Mouse (Mus musculus): Measurements from ENCODE around the gene Prkag2. TPM values are rescaled to one million over a fixed set of nuclear protein-coding genes. Genes with fewer than 3 reads are reported as not detected.
"Not testable (repeated sequence)": the region's sequence is repeated elsewhere in the genome, so short reads cannot be mapped to it uniquely, and the experiment has no call there.

Gene Prkag2
- polyA plus RNA-seq, 1 experiment from 2014 or later, result 112 TPM

DNA sequence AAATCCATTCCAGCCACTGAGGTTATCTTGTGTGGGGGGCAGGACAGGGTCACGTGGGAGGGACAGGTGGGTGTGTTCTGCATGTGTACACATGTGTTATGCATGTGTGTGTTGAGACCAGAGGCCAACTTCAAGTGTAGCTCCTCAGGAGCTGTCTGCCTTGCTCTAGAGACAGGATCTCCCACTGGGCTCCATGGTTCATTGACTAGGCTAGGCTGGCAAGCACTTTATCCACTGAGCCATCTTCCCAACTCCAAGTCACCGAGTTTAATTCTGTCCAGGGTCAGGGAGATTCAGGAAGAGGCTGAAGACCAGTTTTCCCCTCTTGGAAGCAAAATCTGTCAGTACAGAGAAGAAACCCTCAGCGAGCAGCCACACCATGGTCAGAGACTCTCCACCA lies 19.4 kb downstream of the Prkag2 start:
- Histone ChIP-seq H3K9me3 (replicated peaks; ENCODE audit: control insufficient read depth, low read length, poor library complexity, severe bottlenecking) (no peaks in the 10 kb centered on the region), H3K36me3 (ENCODE audit: control insufficient read depth, insufficient read depth, low read length) (no peaks in the 10 kb centered on the region), H3K4me1 (ENCODE audit: control insufficient read depth, insufficient read depth, low read length) (no peaks in the 10 kb centered on the region), H3K4me2 (ENCODE audit: low read length) (no peak overlapping the region), H3K27ac (ENCODE audit: low read length) (no peak overlapping the region), H3K27me3 (ENCODE audit: control insufficient read depth, insufficient read depth, low read depth, low read length) (no peaks in the 10 kb centered on the region), H3K9ac (ENCODE audit: low read depth, low read length) (no peak overlapping the region), H3K4me3 (ENCODE audit: low read depth, low read length) (no peak overlapping the region)
- WGBS, result 71% methylated on average over 3 of the region's 3 CpGs
- no peak for ATAC-seq

DNA sequence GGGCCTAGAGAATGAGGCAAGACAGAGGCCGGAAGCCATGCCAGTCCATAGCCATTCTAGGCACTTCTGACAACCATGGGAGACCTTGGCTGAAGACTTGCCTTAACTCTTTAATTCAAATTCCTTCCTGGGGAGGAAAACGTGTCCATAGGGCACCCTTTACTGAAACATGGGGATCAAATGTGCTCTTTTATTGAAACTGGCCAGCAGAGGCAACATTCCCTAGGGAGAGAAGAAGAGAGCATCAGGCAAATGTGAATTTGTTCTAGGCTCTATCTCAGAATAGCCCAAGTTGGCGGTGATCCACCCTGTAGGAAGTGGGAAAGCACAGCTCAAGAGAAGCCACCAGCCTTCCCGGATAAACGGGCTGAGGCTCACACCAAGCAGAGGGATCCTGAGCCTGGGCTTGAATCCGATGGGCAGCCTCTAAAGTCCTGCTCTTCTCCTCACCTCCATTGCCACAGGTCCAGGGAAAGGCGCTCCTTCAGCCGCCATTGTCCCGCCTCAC lies 19.9 kb downstream of the Prkag2 start:
- Histone ChIP-seq H3K27me3 (ENCODE audit: control insufficient read depth, insufficient read depth, low read depth, low read length) (no peaks in the 10 kb centered on the region), H3K4me1 (ENCODE audit: control insufficient read depth, insufficient read depth, low read length) (no peaks in the 10 kb centered on the region), H3K36me3 (ENCODE audit: control insufficient read depth, insufficient read depth, low read length) (no peaks in the 10 kb centered on the region), H3K4me2 (ENCODE audit: low read length) (no peak overlapping the region), H3K4me3 (ENCODE audit: low read depth, low read length) (no peak overlapping the region), H3K27ac (ENCODE audit: low read length) (no peak overlapping the region), H3K9me3 (replicated peaks; ENCODE audit: control insufficient read depth, low read length, poor library complexity, severe bottlenecking) (no peaks in the 10 kb centered on the region), H3K9ac (ENCODE audit: low read depth, low read length) (no peak overlapping the region)
- no peak for ATAC-seq
- WGBS, result 90% methylated on average over 9 of the region's 9 CpGs

DNA sequence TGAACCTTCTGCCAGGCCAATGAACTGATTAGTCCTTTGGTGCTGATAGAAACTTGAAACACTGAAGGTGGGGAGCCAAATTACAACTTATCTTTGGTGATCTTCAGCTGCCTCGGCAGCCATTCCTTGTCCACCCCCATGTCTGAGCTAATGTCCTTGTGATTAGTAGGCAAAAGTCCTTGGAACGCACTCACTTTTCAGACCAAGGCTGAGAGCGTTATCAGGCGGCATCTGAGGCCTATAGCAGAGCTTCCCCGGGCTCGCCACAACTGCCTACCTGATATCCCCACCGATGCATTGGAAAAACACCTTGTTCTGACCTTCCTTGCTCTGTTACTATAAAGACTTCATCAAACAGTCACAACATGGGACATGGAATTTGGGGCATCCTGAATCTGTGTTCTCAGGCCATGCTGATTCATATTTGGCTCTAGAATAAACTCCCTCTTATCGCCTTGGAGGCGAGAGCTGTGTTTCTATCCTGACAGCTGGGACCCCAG lies 20.6 kb downstream of the Prkag2 start:
- WGBS, result 91% methylated on average over 9 of the region's 9 CpGs
- H3K4me3 ChIP-seq (ENCODE audit: low read depth, low read length), result no peak overlapping the region
- no peaks in the 10 kb centered on the region for H3K4me1 ChIP-seq (ENCODE audit: control insufficient read depth, insufficient read depth, low read length)
- H3K27me3 ChIP-seq (ENCODE audit: control insufficient read depth, insufficient read depth, low read depth, low read length), result no peaks in the 10 kb centered on the region
- H3K9me3 ChIP-seq (replicated peaks; ENCODE audit: control insufficient read depth, low read length, poor library complexity, severe bottlenecking), result no peaks in the 10 kb centered on the region
- no peak overlapping the region for H3K27ac ChIP-seq (ENCODE audit: low read length)
- ATAC-seq, result no peak
- no peaks in the 10 kb centered on the region for H3K36me3 ChIP-seq (ENCODE audit: control insufficient read depth, insufficient read depth, low read length)
- no peak overlapping the region for H3K4me2 ChIP-seq (ENCODE audit: low read length)
- no peak overlapping the region for H3K9ac ChIP-seq (ENCODE audit: low read depth, low read length)

DNA sequence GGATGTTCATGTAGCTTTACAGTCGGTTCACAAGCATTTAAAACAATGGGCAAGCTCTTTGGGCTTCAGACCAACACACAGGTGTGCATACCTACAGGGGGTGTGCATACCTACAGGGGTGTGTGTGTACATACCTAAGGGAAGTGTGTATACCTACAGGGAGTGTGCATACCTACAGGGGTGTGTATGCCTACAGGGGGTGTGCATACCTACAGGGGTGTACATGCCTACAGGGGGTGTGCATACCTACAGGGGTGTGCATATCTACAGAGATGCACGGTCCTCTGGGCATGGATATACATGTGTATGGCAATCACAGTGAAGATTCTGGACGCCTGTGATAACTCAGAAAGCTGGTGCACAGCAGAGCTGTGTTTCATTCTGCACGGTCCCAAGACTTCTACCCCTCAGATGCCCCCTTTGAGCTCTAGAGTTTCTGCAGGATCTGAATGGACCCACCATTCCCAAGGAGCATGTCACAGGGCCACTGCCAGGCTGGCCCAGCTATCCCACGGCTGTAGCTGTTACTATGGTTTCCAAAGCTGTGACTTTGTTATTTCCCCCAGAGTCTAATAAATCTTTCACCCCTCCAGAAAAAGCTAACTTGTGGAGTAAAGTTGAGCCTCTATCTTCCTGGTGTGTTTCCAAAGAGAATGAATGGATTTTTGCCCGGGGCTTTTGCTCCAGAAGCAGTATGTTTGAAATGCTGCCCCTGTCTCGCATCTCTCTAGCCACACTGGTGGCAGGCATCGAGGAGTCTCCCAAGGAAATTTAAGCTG lies 22.4 kb downstream of the Prkag2 start:
- Histone ChIP-seq H3K36me3 (ENCODE audit: control insufficient read depth, insufficient read depth, low read length) (no peaks in the 10 kb centered on the region), H3K4me3 (ENCODE audit: low read depth, low read length) (no peak overlapping the region), H3K27ac (ENCODE audit: low read length) (no peak overlapping the region), H3K9me3 (replicated peaks; ENCODE audit: control insufficient read depth, low read length, poor library complexity, severe bottlenecking) (no peaks in the 10 kb centered on the region), H3K27me3 (ENCODE audit: control insufficient read depth, insufficient read depth, low read depth, low read length) (no peaks in the 10 kb centered on the region), H3K9ac (ENCODE audit: low read depth, low read length) (no peak overlapping the region), H3K4me2 (ENCODE audit: low read length) (no peak overlapping the region), H3K4me1 (ENCODE audit: control insufficient read depth, insufficient read depth, low read length) (no peaks in the 10 kb centered on the region)
- peak; percentile 56; the same call in 1 of the 2 replicates for ATAC-seq
- WGBS, result 63% methylated on average over 8 of the region's 8 CpGs

DNA sequence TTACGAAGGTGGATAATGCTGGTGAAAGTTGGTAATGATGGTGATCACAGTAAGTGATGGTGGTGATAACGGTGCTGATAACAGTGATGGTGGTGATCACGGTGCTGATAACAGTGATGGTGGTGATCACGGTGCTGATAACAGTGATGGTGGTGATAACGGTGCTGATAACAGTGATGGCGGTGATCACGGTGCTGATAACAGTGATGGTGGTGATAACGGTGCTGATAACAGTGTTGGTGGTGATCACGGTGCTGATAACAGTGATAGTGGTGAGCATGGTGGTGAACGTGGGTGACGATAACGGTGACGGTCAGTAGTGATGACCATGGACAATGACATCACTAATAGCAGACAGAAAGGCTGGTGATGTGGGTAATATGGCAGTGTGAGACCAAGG lies 23.2 kb downstream of the Prkag2 start:
- H3K4me3 ChIP-seq (ENCODE audit: low read depth, low read length); H3K9me3 ChIP-seq (replicated peaks; ENCODE audit: control insufficient read depth, low read length, poor library complexity, severe bottlenecking); H3K36me3 ChIP-seq (ENCODE audit: control insufficient read depth, insufficient read depth, low read length); H3K27me3 ChIP-seq (ENCODE audit: control insufficient read depth, insufficient read depth, low read depth, low read length); H3K4me2 ChIP-seq (ENCODE audit: low read length); H3K9ac ChIP-seq (ENCODE audit: low read depth, low read length); ATAC-seq; H3K4me1 ChIP-seq (ENCODE audit: control insufficient read depth, insufficient read depth, low read length); H3K27ac ChIP-seq (ENCODE audit: low read length): not testable (repeated sequence)
- WGBS, result 98% methylated on average over 13 of the region's 13 CpGs

DNA sequence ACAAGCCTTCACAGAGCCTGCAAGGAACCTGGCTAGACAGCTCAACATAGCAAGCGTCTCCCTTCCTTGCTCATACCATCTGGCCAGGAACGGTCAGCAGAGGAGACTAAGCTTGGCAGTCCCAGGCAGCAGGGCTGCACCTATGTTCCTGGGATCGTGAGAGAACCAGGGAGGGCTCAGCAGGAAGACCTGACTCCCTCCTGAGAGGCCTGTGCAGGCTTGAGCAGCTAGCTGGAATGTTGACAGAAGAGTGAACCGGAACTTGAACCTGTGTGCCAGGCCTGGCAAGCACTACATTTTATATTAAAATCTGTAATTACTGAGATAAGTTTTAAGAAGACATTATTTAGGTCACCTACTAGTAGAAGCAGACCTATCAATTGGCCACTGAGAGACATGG lies 24.8 kb downstream of the Prkag2 start:
- ATAC-seq, result no peak
- Histone ChIP-seq H3K9me3 (replicated peaks; ENCODE audit: control insufficient read depth, low read length, poor library complexity, severe bottlenecking) (no peaks in the 10 kb centered on the region), H3K4me3 (ENCODE audit: low read depth, low read length) (no peak overlapping the region), H3K36me3 (ENCODE audit: control insufficient read depth, insufficient read depth, low read length) (no peaks in the 10 kb centered on the region), H3K4me2 (ENCODE audit: low read length) (no peak overlapping the region), H3K27me3 (ENCODE audit: control insufficient read depth, insufficient read depth, low read depth, low read length) (no peaks in the 10 kb centered on the region), H3K27ac (ENCODE audit: low read length) (no peak overlapping the region), H3K9ac (ENCODE audit: low read depth, low read length) (no peak overlapping the region), H3K4me1 (ENCODE audit: control insufficient read depth, insufficient read depth, low read length) (no peaks in the 10 kb centered on the region)
- WGBS, result 81% methylated on average over 4 of the region's 4 CpGs

DNA sequence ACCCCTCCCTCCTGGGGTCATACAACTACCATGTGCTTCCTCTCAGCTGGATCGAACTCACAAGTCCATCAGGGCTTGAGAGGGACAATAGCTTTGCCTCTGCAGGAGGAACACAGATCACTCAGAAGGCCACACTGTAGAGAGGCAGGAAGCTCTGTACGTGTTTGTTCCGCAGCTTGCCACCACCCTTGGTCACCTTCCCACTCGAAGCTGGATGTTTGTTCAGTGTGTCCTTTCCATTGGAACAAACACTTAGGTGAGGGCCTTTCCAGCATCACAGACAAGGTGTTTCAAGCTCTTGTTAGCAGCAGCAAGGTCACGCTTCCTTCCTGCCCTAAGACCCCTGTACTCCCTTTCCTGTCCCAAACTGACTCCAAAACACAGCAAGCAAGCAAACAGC lies 30.6 kb downstream of the Prkag2 start:
- Histone ChIP-seq H3K27me3 (ENCODE audit: control insufficient read depth, insufficient read depth, low read depth, low read length) (no peaks in the 10 kb centered on the region), H3K9ac (ENCODE audit: low read depth, low read length) (no peak overlapping the region), H3K9me3 (replicated peaks; ENCODE audit: control insufficient read depth, low read length, poor library complexity, severe bottlenecking) (no peaks in the 10 kb centered on the region), H3K4me2 (ENCODE audit: low read length) (no peak overlapping the region), H3K4me3 (ENCODE audit: low read depth, low read length) (no peak overlapping the region), H3K27ac (ENCODE audit: low read length) (no peak overlapping the region), H3K4me1 (ENCODE audit: control insufficient read depth, insufficient read depth, low read length) (no peaks in the 10 kb centered on the region), H3K36me3 (ENCODE audit: control insufficient read depth, insufficient read depth, low read length) (no peaks in the 10 kb centered on the region)
- no peak for ATAC-seq
- 85% methylated on average over 5 of the region's 5 CpGs for WGBS

DNA sequence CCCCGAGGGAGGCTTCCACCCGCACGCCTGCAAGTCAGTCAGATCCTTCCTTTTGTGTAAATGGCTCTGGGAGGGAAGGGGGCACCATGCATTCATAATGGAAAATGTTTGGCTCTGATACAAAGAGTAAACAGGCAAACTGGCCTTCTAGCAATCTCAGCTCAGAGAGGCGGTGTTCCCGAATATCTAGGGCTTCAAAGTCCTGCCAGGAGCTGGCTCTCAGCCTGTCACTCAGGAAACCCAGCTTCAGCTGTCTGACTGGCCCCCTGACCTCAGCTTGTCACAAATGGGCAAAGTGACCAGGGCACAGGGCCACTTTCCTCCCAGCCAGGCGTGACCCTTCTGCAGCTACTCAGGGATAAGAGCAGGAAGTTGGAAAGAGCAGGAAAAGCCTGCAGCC lies 33.3 kb downstream of the Prkag2 start:
- Histone ChIP-seq H3K4me3 (ENCODE audit: low read depth, low read length) (no peak overlapping the region), H3K4me1 (ENCODE audit: control insufficient read depth, insufficient read depth, low read length) (peaks cover 3% of the 10 kb centered on the region), H3K9me3 (replicated peaks; ENCODE audit: control insufficient read depth, low read length, poor library complexity, severe bottlenecking) (no peaks in the 10 kb centered on the region), H3K9ac (ENCODE audit: low read depth, low read length) (no peak overlapping the region), H3K36me3 (ENCODE audit: control insufficient read depth, insufficient read depth, low read length) (no peaks in the 10 kb centered on the region), H3K27ac (ENCODE audit: low read length) (no peak overlapping the region), H3K27me3 (ENCODE audit: control insufficient read depth, insufficient read depth, low read depth, low read length) (no peaks in the 10 kb centered on the region), H3K4me2 (ENCODE audit: low read length) (no peak overlapping the region)
- ATAC-seq, result peak; percentile 31; the same call in 1 of the 2 replicates
- 49% methylated on average over 6 of the region's 6 CpGs for WGBS

Measured in midbrain, embryonic 16.5 days (tissue).